Mouse (Mus musculus) neural tube, embryonic 10.5 days (tissue): ENCODE data around the gene Gmds.

Experiments
- DNase-seq: peaks from one replicate; pipeline ENCODE4 v3.0.0-alpha.2; 2017; ENCODE audit warnings: low spot score; ENCODE audit errors: extremely low spot score

Gene Gmds

DNA sequence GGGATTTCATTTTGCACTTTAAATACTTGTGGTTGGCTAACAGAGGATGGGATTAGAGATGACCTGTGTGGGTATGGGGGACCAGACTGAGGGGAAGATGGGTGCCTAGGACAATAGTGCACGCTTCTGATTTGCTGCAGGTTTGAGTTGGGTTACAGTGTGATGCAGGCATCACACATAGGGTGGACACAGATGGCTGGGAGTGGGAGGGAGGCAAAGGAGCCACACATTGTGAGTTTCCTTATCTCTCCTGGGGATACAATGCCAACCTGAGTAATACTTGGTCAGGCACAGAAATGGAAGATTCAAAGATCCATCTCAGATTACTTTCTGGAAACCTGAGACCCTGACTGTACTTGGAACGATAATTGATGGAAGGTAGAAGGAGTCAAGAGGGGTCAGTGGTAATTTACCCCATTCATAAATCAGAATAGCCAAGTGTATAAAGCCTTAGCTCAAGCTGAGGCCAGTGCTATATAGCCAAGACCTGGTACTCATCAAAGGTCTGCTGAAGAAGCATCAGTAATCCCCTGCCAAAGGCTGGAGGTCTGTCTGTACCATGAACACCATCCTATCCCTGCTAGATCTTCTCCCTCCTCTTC is 445.5 kb downstream of the Gmds start:
- no peak for DNase-seq

DNA sequence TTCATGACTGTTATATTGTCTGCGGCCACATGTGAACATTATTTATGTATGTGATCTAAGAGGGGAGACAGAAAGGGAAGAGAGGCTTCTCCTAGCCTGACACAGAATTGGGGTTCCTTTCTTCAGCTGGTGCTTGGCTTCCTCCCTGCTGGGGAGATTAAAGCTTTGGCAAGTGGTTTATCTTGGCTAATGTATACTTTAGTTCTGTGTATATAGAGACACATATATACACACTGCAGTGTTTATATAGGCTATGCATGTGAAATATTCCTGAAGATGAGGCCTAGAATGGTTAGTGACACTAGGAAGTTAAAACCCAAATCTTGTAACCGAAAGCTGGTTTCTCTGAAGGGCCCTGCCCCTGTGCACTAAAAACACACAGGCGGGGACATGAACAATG is 450.0 kb downstream of the Gmds start:
- no peak for DNase-seq

DNA sequence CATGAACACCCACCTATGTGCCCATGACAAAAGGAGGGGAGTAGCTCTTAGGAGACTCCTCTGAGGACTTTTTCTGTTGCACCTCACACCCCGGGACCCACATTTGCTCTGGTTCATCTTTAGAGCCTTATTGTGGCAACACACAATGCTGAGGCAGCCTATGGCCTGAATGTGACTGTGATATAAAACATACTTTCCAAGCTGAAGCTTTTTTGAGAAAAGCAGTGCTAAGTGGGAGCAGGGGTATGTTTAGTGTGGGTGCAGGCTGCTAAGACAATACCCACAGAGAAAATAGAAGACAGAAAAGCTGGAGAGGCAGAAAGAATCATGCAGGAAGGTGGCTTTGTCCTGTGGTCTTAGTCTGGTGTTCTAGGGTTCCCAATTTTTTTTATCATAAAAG is 452.8 kb downstream of the Gmds start:
- no peak for DNase-seq

DNA sequence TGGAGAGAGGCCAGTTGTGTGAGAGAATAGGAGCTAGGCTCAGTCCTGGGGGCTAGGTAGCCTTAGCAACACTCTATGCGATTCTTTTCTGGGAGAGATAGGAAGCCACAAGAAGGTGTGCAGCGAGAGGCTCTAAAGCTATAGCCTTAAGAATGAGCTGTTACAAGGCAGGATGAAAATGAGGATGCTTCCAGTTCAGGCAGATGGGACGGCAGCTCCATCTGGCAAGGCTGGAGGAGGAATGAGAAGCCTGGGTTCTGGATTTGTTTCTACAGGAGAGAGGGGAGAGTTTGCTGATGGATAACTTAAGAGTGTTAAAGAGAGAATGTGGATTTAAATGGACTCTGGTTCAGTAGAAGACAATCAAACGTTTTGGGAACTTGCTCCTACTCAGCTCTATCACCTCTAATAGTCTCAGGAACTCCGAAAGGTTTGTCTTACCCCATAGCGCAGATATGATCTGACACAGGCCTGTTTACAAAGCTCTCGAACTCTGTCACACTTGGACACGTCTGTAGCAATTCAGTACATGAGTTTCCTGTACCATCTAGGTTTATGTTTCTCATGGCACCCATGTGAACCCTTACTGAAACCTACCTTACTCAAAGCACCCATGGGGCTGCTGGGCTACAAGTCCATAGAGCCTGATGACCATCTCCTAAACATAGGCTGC is 459.6 kb downstream of the Gmds start:
- DNase-seq, result no peak

DNA sequence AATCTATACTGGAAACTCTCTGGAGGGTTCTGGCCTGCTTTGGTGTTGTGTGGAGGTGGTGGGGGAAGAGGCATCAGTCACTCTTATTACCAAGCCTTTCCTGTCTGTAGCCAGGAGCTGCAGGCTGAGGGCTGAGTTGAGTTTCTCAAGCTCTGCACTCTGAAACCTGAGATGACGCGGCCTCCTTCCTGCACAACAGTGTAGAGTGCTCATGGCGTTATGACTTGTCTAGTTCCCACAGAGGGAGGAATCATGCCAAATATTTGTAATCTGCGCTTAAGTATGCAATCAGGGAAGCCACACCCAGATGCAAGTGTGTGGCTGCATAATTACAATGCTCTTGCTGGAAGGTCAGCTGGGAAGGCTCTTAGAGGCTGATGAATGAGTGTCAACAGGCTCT is 461.5 kb downstream of the Gmds start:
- no peak for DNase-seq

DNA sequence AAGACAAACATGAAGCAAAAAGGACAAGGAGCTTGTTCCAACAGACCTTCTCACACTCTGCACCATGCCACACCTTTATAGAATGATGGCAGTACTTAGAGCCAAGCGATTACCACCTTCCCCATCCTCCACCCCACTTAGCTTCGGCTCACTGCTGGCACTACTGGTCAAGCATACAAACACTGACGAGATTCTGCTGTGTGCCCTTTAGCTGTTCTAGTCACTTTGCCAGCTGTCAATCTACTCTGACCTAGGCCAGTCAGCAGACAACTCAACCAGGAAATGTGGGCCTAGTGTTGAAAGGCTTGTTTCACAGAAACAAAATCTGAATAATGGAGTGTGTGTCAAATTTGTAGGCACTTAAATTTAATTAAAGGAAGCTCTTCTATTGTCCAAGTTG is 464.1 kb downstream of the Gmds start:
- no peak for DNase-seq

DNA sequence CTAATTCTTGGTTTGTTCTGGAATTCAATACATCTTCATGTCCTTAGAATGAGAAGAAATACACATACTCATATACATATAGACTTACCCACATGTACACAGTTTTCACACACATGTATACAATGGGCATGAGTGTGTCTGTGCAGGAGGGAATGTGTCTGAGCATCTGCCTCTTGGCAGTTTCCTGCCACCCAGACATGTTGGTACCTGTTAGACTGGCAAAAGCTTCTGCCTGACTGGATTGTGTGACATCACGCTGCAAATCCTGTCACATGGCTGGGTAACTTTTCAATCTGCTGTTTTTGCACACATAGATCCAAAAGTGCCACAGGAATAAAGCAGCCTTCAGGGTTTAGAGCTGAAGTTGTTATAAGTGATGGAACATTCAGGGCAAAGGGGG is 465.3 kb downstream of the Gmds start:
- DNase-seq, result no peak

DNA sequence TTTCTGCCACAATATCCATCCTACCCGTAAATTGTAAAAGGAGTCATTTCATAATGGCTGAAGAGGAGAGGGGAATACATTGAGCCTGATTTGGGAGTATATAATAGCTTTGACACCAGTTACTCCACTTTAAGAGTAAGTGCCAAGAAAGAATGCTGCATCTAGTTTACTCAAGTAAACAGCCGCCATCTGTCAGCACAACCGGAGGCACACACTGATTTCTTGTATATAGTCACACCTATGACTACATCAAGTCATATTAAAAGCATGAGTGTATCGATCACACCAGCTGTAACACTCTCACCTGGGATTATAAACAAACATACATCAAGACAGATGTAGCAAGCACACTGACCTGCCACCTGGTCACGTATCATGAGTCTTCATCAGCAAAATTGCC is 473.8 kb downstream of the Gmds start:
- DNase-seq, result no peak

DNA sequence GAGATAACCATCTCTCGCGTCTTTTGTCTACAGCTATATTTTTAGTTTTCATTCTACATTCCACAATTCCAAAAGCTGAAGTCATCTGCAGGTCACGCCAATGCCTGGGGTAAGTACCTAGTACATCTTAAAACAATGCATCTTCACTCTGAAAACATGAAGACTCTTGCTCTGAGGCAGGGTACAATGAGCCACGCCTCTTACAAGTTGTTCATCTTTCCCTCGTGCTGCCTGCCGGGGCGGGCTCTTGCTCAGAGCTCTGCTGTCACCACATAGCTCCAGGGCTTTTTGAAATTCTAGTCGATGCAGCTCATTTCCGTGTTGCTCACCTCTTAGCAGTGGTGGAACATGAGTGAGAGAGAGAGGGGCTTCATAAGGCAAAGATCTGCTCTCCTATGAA is 475.1 kb downstream of the Gmds start:
- DNase-seq, result no peak

DNA sequence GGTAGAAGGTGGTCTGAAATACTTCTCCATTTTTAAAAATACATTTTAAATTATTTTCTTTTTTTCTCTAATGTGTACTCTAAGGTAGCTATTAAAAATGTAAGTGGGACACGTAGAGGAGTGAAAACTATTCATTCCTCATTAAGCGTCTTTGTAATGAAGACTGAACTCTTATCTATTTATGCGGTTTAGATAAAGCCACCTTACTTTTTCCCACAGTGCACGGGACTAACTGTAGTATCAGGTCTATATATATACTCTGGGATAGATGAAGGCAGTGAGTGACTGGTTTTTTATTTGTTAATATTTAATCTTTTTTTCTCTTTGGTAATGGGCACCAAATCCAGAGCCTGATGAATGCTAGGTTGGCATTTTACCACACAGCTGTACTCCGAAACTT is 478.3 kb downstream of the Gmds start:
- no peak for DNase-seq

DNA sequence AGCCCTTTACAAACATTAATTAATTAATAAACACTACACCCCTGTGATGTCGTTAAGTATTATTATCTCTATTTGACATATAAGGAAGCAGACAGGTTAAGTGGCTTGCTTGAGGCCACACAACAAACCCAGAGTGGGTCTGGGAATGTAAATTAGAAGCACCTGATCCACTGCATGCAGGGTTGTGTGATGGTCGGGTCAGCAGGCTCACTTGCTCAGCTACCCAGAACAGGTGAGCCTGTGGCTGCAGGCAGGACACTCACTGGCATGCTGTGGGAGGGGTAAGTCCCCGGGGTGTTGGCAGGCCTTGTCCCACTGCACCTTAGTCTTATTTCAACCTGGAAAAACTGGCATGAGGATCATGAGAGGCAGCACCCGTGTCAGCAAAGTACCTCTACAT is 484.5 kb downstream of the Gmds start:
- no peak for DNase-seq

DNA sequence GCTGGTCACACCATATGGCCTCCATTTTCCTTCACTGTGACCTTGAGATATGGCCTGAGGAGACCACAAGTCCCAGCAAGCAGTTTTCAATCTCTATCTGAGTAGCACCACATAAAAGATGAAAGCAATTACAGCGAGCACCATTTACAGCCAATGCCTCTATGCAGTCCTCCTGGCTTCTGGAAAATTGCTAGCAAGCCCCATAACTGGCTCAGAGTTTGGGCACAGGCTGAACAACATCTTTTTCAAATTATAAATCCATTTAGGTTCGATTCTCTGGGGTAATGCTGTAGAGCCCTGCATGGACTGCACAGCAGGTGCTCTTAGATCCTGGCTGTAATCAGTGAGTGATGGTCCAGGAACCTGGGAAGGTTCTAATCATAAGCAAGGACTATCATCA is 485.0 kb downstream of the Gmds start:
- no peak for DNase-seq

DNA sequence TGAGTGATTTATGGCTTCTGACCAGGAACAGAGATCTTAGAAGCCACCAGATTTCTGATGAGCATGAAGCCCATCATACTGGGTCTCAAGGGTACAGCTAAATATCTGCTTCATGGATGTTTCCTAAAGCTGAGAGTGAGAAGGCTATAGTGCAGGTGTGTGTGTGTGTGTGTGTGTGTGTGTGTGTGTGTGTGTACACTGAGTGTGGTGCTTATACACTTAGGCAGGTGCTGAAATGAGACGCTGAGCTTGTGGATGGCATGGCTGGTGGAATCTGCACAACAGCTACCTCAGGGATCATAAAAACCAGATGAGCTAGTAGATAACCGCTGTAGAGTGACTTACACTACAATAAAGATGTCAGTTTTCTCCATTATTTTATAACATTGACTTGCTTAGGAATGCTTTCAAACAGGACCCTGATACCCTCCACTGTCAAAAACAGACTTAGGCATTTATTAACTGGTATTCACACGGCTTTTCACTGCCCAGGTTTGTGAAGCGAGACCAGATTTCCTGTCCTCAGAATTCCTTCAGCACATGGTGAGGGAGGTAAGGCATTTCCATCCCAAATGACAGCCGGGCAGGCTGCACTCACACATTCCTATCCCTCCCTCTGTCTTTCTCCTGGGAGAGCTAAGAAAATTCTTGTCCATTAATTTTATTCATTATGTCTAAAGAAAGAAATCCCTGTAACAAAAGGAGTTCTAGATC is 489.1 kb downstream of the Gmds start:
- no peak for DNase-seq

DNA sequence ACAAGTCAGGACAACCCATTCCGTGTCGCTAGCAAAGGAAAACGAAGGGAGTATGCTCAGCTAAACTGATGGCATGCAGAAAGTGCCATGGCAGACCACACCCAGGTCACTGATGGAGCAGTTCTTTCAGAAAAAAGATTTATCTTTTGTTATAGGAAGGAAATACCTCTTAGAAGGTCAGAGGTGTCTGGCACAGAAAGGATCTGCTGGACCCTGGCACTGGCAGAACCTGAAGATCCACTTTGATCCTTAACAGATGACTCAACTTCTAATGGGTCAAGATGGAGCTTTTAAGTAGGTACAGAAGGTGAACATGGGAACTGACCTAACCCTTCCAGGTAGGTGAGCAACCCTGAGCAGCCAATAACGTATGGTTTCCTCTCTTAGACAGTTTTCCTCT is 502.7 kb downstream of the Gmds start:
- DNase-seq, result no peak

DNA sequence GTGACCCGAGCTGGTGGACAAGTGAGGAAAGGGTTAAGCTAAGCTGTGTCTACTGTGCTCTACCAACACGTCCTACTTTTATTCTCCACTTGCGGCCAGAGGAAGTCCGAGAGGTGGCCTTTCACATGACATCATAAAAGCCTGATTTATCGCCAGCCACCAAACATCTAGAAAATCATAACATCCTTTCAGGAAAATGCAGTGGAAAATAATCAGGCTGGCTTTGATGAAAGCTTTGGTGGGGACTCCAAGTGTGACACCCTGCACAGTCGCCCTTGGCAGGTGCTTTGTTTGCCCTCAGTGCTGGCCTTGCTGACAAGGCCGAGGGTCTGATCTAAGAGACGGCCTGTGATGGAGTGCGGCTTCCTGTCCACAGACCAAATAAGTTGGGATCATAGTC is 508.2 kb downstream of the Gmds start:
- DNase-seq, result no peak

DNA sequence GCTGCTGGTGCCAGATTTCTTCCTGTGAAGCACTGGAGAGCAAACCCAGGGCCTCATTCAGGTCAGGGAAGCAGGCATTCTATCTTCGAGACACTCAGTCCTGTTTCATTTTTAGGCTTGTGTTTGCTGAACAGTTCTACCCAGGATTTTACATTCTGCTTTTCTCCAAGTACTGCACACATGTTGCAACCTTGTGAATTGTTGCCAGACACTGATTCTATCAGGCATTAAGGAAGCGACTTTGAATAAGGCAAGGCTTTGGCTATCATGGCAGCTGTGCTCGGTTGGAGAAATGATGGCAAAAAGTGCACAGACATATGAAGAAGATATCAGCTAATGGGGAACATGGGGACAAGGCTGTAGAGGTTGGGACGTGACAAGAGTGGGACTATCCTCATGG is 510.1 kb downstream of the Gmds start:
- no peak for DNase-seq

DNA sequence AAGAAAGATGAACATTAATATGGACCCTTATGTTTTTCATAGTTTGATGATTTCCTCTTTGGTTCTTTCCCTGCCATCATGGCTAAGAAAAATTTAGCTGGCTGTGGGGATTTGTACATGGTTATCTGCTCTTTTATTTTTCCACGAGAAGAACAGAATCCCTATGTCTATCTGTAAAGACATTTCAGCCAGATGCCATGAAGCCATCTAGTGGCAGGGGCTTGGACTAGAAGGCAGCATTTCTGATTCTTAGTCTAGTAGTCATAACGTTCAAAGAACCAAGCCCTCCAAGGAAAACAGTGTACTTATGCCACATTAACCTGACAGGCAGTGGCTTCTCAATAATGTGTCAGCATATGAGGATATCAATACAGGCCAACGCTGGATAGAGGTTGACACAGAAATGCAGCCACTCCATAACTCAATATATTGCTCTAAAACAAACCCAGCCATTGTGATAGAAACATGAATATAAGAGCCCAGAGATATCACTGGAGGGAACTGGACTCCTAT is 510.7 kb downstream of the Gmds start:
- no peak for DNase-seq

DNA sequence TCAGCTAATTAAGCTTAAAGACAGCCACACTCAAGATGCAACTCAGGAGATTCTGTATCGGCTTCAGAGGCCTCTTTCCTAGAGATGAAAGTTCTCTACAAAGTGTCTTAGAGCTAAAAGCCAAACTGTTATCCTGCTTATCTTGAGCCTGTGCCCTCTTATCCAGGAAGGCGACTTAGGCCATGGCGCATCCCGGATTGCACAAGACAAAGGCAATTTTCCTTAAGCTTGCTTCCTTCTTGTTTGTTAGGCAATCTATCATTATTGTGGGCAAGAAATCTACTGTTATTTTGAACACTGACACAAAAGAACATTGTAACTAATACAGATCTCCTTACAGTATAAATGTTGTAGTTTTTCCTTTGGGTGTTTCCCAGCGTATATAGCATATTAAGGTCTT is 511.4 kb downstream of the Gmds start:
- no peak for DNase-seq

DNA sequence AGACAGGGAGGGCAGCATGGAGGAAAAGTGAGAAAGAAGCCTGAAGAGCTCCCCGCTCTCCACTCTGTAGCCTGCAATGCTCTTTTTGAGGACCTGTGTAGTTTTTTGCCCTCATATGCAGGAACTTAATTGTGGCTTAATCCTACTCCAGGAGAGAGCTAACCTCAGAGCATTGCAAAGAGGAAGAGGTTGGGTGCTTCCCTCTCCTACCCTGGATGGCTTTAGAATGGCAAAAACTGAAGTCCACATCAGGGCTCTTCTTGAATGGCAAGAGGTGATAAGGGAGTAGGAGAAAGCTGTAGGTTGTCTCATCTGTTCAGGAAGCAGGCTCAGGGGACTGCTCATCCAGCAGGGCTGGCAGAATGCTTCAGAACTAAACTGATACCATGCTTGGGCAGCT is 513.4 kb downstream of the Gmds start:
- no peak for DNase-seq

DNA sequence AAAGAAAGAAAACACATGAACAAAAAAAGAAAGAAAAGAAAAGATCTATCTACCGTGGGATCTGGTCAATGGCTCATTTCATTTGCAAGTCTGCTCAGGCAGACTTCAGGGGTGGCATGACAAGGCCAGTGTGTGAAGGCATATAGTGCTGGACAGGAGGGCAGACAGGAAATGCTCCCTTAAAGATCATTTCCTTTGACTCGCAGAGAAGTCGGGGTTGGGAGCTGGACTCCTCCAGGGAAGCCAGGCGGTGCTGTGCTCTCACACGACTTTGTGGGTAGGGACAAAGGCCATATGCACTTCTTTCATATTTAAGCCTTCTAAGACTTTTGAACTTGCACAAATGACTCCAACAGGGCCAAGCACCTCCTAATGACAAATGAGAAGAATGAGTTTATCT is 515.2 kb downstream of the Gmds start:
- no peak for DNase-seq

DNA sequence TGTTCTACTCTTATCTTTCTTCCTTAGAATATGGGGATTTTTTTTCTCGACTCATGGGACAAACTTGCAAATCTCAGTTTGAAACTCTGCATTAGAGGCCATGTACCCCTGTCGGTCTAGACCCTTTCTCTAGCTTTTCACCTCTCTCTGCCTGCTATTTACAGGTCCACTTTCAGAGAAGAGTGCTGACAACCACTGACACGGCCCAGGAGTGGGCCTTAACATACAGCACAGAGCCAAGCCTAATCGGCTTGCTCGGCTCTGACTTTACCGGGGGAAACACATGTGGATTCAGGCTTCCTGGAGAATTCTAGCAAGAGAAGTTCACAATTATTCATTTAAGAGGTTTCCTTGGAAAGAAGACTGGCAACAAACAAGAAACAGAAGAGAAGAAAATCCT is 517.5 kb downstream of the Gmds start:
- DNase-seq, result peak; percentile 36

DNA sequence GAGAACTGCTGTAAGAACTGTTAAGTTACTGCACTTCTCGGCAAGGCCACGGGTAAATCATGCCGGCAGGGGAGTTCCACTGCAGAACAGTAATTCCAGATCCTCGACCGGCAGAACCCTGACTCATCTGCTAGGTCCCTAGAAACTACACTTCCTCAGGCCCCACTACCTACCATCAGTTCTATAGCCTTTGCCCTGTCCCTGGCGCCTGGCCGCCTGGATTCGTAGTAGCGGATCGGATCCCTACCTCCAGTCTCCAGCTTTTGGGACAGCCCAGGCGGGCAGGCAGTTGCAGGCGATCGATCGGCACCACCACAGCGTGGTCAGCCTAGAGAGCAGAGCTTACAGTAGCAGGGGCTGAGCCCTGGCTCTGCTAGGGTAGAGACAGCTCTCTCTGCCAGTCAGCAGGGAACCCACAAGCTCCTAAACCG is 517.9 kb downstream of the Gmds start:
- peak; percentile 74 for DNase-seq
